Mouse (Mus musculus) adrenal gland, adult 2 months (tissue): ENCODE results near the gene Acot13. TPM values are rescaled to one million over a fixed set of nuclear protein-coding genes. Genes with fewer than 3 reads are reported as not detected.
A peak's percentile ranks its signal among the peaks of the same experiment; 100 is the strongest.

Source experiments
- DNase-seq: peaks from one replicate; pipeline ENCODE4 v3.0.0; 2021
- polyA plus RNA-seq: library from polyadenylated mRNA; depleted of rRNA; stranded (reverse); fragments of >200 nt; gene quantifications from 2 replicates; pipeline ENCODE4 v1.2.3, GENCODE M21; 2012
- total RNA-seq, 2 experiments: library from RNA; stranded (reverse); gene quantifications; 2 replicates each; pipeline ENCODE4 v1.2.3; 2021

Acot13 gene
- total and polyA plus RNA-seq, 3 experiments, result 44.0 to 88.5 (median 86.6) TPM

DNA sequence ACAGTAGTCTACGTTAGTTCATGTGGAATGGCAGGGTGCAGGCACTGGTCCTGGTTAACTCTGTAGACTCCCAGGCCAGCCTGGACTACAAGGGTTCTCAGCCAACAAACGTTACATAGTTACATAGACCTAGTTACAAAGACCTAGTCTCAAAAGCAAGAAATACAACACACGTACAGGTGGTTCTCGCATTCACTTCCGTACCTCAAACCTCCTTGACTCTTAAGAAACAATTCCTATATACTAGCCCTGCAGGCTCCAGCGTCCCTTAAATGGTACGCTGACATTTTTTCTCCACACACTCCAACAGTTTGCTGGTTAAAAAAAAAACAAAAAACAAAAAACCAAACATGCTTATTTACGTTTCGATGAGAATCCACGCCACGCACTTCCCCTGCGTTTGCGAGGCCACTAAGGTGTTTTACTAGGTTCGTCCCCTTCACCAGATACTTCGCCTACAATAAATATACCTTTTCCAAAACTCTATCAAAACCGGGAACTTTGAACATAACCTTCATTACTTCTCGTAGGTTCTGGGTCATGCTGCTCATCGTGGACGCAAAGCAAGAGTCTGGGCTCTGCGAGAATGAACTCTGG, 486 bp downstream of the Acot13 start:
- no peak for DNase-seq

DNA sequence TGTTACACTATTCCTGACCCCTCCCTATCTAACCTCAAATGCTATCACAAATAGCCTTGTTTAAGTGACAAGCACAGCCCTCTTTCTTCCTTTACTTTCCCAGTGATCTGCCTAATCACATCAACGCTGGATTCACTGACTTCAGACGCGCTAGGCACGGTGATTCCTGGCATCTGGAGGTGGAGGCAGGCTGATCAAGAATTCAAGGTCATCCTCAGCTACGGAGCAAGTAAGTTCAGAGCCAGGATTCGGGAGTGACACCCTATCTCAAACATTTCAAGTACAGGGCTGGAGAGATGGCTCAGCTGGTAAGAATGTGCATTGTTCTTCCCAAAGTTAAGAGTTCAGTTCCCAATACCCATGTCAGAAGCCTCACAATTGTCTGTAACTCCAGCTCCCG, 5.2 kb downstream of the Acot13 start:
- DNase-seq, result no peak

DNA sequence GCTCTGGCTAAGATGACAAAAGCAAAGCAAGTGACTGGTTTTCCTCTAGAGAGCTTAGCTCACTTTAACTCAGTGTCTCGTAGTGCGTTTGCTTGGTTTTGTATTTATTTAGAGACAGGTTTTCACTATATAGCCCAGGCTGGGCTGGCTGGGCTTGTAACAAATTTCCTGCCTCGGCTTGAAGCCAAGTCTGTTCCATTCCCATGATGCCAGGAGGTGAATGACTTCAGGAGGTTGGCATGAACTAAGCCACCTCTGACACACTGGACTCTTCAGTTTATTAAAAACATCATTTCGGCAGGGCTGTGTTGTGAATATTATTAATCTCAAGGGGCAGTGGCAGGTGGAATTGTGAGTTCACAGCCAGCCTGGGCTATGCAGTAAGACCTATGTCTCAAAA, 5.8 kb downstream of the Acot13 start:
- no peak for DNase-seq

DNA sequence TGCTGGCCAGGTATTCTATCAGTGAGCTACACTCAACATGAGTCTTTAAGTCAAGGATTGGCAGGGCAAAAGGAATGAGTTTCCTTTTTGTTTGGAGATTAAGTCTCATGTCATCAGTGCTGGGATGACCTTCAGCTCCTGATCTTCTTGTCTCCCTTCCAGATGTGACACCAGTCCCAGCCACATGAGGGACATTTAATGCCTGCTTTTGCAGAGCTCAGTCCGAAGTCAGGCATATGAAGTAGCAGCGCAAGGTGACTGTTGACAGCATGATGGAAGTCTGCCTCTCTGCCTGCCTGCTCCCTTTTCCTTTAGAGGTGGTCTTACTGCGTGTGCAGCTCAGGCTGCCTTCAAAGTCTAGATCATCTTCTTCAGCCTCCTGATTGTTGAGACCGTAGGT, 6.7 kb downstream of the Acot13 start:
- no peak for DNase-seq

DNA sequence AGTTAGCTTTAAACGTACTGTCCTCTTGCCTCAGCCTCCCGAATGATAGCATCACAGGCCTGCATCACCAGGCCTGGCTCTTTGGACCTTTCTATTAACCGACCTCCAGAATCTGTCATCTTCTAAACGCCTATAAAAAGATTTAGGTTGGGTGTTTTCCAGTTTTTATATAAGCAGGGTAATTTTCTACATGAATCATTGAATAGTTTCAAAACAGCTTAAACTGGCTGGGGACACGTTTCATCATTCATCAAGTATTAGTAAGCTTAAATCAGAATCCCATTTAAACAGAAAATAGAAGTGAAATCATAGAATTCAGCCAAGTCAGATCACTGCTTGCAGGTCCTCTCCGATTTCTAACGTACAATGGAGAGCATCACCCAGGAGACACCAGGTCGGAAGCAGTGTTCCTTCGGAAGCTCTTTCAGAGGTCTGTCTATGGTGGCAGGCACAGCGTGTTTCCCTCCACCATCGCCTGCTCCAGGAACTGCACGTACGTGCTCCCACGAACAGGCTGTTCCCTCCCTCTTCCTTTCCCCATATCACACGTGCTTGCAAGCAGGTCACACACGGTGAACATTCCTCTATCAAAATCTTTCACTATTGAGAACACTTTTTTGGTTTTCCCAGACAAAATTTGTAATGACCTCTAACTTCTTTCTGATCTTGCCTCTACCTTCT, 8.5 kb downstream of the Acot13 start:
- no peak for DNase-seq

DNA sequence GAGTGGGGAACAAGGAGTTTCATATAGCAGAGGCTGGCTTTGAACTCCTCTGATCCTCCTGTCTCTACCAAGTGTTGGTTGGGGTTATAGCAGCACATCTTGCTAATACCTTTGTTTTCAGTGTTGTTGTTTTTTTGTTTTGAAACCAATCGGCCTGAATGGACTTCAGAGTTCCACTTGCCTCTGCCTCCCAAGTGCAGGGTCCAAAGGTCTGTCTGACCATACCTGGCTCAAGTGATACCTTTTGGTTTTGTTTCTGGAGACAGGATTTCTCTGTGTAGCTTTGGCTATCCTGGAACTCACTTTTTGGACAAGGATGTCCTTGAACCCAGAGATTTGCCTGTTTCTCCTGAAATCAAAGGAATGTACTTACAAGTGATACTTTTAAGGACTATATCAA, 11.4 kb downstream of the Acot13 start:
- no peak for DNase-seq

DNA sequence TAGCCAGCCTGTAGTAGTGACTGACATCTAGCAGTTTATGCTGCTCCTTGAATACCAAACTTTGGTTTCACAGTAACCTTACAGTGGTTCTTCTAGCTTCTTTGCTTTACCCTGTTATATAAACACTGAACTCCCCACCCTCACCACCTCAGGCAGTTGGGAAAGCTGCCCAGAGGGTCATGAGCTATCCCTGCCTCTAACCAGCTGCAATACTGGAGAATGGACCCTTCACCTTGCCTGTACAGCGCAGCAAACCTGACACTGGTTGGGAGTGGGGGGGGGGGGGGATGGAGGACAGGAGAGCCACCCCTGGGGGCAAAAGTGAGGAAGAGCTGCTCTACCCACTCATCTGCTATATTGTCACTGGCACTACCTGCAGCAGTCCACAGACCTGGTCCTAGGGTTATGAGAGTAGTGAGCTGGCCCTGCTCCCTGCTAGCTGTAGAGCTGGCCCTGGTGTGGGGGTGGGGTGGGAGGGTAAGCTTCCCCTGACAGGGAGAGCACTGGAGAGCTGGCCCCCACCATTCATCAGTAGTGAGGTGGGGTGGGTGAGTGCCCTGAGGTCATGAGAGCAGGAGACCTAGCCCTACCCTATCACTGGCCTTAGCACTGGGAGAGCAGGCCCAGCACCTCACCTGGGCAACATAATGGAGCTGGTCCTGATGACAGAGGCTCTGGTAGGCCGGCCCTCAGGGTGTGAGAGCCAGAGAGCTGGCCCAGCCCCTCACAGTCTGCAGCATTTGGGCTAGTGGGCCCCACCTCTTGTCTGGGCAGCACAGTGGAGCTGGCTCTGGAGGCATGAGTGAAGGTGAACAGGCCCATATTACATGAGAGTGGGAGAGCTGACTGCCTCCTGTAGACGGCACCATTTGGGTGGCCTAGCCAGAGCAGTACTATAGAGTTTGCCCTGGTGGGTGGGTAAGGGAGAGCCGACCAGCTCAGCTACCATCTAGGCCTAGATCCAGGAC, 14.9 kb downstream of the Acot13 start:
- DNase-seq, result no peak

DNA sequence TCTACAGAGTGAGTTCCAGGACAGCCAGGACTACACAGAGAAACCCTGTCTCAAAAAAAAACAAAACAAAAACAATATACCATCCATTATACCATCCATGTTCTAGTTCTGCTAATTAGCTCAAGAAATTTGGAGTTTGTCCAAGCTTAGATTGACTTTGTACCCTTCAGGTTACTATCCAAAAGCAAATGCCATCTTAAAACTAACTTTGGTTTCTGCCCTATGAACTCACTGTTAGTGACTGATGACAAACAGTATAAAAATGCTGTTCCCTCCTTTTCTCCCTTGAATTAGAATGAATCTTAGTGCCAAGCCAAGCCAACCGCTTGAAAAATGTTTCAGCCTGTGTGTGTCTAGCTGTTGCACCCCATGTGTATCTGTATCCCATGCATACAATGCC, 16.7 kb downstream of the Acot13 start:
- no peak for DNase-seq

DNA sequence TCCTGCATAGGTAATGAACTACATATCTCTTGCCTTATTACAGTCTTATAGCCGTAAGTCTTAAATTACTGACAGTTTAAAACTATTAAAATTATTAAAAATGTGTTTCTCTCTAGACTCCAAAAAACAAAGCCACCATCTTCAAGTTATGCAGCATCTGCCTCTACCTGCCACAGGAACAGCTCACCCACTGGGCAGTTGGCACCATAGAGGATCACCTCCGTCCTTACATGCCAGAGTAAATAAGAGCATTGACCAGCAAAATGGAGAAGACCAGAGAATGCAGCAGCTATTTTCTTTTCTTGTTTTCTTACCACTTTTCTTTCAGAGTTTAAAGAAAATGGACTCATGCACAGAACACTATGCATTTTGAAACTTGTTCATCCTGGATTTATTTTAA, 18.8 kb downstream of the Acot13 start:
- DNase-seq, result no peak

DNA sequence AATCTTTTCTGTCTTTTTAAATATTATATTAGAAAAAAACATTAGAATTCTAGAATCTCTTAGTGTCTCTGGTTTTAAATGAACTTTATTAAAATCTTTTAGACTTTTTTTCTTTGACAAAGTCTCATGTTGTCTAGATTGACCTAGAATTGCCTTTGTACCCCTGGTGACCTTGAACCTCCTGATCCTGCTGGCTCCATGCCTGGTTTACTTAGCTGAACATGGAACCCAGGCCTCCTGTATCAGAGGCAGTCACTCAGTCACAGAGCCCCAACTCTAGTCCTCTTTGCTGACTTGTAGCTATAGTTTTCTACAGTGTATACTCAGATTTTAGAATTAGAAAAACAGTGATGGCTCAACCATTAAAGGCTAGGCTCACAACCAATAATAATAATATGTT, 25.3 kb downstream of the Acot13 start:
- peak; percentile 55 for DNase-seq

DNA sequence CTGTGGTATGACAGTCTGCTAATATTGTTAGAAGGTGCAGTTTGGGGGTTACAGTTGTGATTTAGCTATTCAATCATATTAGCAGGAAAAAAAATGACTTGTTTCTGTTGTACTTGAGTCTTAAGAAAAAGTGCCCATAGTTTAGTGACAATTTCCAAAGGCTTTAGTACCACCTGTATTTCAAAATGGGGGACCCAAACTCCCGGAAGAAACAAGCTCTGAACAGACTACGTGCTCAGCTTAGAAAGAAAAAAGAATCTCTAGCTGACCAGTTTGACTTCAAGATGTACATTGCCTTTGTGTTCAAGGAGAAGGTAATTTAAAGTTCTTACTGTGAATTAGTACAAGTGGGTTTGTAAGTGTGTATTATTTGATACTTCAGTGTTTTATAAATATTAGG, 28.1 kb downstream of the Acot13 start:
- no peak for DNase-seq

DNA sequence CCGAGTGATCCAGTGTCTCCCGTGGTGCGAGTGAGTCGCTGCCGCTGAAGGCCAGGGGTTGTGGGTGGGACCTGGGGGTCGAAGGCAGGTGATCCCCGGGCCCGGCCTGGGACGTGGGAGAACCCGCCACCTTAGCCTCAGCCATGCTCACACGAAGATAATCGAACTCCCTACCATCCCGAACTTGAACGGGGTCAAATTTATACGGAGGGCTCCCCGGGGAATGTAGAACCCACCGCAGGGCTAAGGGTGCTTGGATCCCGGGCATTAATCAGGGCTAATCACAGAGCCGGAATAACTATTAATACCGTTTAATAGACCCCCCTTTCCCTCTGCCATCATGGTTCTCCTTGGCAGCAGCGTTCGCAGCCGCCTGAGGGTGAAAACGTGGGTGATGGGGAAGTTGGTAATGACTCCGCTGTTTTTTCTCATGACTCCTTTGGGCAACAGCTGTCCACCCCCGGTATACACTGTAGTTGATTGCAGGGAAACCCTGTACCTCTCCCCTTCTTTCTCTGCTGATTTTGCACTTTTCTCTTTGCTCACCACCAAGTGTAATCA, 29.1 kb downstream of the Acot13 start:
- DNase-seq, result peak; percentile 55

DNA sequence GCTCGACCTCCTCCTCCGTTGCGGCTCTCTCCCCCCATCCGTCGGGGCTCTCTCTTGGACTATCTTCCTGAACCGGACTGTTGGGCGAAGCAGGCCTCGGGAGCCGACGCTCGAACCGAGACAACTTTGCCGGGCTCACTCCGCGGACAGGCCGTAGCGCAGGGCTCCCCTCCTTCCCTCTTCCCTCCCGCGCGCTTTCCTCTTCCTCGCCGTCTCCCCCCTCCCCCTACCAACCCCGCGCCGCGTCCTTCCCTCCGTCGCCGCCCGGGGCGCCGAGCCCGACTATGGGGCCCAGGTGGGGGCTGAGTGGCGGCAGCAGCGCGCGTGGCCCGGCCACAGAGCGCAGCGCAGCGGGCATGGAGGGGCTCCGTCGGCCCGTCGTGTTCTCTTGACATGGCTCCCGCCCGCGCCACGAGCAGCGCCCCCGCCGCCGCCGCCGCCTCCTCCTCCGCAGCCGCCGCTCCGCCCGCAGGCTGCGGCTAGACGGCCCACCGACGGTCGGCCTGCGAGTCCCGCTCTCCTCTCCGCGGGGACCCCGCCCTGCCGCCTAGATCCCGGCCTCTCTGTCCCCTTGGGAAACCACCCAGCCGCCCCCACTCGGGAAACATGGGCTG, 29.9 kb downstream of the Acot13 start, which contains the start of gene BC005537:
BC005537 (plus strand) TSS at position 350 of the 614 bp plus-strand sequence.
- DNase-seq, result no peak

DNA sequence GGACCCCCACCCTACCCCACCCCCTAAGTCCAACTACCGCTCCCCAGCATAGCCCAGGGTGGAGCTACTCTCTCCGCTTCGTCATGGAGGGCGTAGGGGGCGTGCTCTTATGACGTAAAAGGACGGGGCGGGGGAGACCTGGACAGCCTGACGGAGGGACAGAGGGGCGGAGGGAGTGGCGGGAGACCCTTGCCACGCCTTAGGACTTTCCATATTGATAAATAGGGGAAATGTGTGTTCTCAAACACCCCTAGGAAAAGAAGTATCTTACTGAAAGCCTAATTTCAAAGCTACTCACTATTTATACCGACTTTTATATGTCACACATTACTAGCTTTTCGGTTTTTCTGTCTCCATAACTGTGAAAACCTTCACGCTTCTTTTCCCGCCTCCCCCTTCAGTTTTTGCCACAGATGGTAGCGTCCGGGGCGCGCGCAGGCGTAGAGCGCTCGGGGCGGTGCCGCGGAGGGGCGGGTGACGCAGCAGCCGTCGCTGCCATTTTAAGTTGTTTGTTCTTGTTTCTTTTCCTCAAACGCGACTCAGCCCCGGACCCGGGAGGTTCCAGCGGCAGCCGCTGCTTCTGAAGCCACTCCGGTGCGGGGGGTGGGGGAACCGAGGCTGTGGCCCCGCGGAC, 30.5 kb downstream of the Acot13 start:
- DNase-seq, result peak; percentile 99

DNA sequence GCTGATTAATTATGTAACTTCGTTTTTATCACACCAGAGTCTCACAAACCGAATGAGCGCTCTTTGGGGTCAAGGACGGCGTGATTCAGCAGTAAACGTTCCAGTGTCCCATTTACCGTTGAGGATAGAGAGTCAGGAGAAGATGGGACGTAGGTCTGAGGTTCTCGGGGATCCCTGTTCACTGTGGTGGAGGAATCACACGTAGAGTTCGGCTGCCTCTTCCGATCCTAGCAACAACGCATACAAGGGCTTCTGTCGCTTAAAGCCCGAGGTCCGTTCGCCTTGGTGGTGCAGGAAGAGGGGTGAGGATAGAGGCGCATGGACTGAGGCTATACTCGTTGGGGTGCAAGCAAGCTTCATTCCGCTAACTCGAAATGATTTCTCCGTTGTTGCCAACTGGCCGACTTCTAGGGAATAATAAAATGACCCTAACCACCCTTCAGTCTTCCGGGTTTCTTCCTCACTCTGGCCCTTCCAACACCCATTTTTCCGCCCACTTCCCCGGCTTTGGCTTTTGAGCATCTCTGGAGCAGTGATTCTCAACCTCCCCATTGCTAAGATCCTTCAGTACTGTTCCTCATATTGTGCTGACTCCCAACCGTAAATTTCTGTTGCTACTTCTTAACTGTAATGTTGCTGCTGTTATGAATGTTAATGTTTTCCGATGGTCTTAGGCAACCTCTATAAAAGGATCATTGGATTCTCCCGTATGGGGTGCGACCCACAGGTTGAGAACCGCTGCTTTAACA, 31.2 kb downstream of the Acot13 start:
- peak; percentile 88 for DNase-seq

DNA sequence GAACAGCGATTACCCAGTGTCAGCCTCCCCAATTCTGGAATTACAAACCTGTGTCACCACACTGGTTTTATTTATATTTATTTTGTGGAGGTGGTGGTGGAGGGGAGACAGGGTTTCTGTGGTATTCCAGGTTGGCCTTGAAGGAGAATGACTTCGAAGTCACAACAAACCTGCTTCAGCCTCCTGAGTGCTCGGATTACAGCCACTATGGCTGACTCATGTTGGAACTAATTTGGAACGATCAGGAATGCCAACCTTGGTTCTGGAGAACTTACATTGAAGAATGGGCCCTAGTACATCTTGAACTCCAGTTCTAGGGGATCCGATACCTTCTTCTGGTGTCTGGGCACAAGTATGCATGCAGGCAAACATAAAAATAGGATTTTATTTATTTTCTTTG, 32.0 kb downstream of the Acot13 start:
- peak; percentile 19 for DNase-seq

DNA sequence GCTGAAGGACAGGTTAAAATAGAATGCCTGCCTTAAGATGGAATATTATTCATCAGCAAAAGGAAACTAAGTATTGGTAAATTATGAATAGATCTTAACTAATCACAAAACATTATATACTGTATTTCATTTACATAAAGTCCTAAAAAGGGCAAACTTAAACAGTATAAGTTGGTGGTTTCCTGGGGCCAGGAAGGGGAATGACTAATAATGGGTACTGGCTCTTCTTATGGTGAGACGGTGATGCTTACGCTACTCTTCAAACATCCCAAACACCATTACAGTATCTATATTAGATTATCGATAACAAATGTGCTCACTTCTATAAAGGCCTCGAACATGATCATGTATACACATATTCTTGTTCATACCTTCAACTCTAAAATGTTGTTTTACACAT, 32.7 kb downstream of the Acot13 start:
- no peak for DNase-seq

DNA sequence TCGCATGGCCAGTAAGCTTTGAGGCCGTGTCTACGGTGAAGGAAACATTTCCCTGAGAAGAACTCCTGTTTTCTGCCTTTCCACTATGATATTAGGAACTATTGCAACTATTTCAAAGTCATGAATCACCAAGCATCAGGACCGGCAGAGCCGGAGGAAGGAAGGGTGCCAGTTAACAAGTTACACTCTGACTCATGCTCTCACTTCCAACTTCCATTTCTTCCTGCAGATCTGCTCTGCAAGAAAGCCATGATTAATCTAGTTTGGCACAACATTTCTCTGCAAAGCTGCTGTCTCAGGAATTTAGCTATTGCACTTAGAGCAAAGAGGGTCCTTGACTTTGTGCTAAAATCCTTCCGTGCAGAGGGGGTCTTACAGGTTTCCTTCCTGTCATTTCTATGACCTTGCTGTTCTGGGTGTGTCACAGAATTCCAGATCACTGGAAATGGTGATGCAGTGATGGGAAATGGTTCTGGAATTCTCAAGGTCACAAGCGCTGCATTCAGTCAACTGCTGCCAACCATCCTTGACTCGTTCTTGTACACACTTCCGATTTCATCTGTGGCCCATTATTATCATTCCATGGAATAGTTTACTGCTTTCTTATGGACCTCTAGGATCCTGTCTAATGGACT, 38.8 kb downstream of the Acot13 start:
- DNase-seq, result peak; percentile 64

DNA sequence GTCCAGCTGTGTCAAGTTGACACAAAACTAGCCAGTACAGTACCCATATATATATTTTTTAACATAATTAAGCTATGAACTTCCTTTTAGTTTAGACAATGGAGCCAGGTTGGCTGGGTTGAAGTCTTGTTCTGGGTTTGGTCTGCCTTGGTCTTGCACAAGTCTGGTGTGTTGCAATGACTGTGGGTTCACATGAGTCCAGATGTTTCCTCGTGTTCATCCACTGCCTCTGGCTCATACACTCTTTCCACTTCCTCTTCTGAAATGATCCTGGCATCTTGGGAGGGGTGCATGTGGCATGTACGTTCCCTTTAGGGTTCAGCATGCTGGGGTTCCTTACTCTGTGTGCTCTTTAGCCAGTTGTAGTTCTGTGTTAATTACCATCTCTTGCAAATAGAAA, 40.0 kb downstream of the Acot13 start:
- peak; percentile 61 for DNase-seq

DNA sequence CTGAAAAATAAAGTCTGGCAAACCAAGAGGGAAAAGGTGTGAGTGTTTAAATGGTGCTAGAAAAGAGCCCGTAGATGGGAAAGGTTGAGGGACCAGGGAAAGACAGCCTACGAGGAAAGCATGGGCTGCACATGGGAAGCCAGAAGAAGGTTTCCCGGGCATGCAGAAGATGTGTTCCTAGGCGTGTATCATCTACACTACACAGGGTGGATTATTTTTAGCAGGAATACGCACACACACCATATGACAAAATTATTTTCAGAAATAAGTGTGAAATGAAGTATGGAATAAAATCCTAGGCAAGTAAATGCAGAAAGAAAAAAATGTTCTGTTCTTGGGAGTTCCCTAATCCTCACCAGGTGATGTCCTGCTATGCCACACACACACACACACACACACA, 43.9 kb downstream of the Acot13 start:
- no peak for DNase-seq
